Mouse (Mus musculus): ENCODE measurements at regions not wholly inside any gene's neighbourhood (a gene's known extent, or its start where the extent isn't known, plus 50 kb on each side); places are given as distances from the start of the nearest gene placed in this dataset.

GRCm38 (mm10) chr11:20442476-20442875 lies 100.6 kb upstream of the Sertad2 start:
- Histone ChIP-seq H3K36me3 (ENCODE audit: control insufficient read depth, insufficient read depth, low read length, poor library complexity, severe bottlenecking) (no peaks in the 10 kb centered on the region), H3K27ac (ENCODE audit: insufficient read depth, low read length) (no peak overlapping the region), H3K9ac (ENCODE audit: low read depth, poor library complexity, severe bottlenecking) (no peak overlapping the region), H3K9me3 (replicated peaks; ENCODE audit: control insufficient read depth, insufficient read depth, low read length, poor library complexity, severe bottlenecking) (no peaks in the 10 kb centered on the region; the same call in 1 of the 2 replicates), H3K4me1 (ENCODE audit: control insufficient read depth, insufficient read depth, low read length) (no peaks in the 10 kb centered on the region), H3K4me3 (ENCODE audit: low read depth, low read length) (no peak overlapping the region), H3K27me3 (ENCODE audit: control insufficient read depth, insufficient read depth, low read length, poor library complexity, severe bottlenecking) (no peaks in the 10 kb centered on the region)
- TF ChIP-seq CTCF (IDR thresholded peaks at IDR 0.05; ENCODE audit: low read depth, low read length) = no peak
- TF ChIP-seq EP300 (IDR thresholded peaks at IDR 0.05; ENCODE audit: insufficient read depth, low read depth, low read length) = no peak
- TF ChIP-seq POLR2A (IDR thresholded peaks at IDR 0.05; ENCODE audit: insufficient read depth, low read length) = no peak

- Histone ChIP-seq H3K4me1 (ENCODE audit: control insufficient read depth, insufficient read depth, low read length) (no peaks in the 10 kb centered on the region), H3K27ac (ENCODE audit: insufficient read depth, low read length) (no peak overlapping the region), H3K4me3 (ENCODE audit: low read depth, low read length) (no peak overlapping the region; the same call in 1 of the 2 replicates), H3K9me3 (replicated peaks; ENCODE audit: control insufficient read depth, insufficient read depth, low read length, poor library complexity, severe bottlenecking) (no peaks in the 10 kb centered on the region; the same call in 1 of the 2 replicates), H3K27me3 (ENCODE audit: control insufficient read depth, insufficient read depth, low read length, poor library complexity, severe bottlenecking) (no peaks in the 10 kb centered on the region), H3K36me3 (ENCODE audit: control insufficient read depth, insufficient read depth, low read length, poor library complexity, severe bottlenecking) (no peaks in the 10 kb centered on the region), H3K9ac (ENCODE audit: low read depth, poor library complexity, severe bottlenecking) (no peak overlapping the region)
- no peak for TF ChIP-seq POLR2A (IDR thresholded peaks at IDR 0.05; ENCODE audit: insufficient read depth, low read length)
- TF ChIP-seq CTCF (IDR thresholded peaks at IDR 0.05; ENCODE audit: low read depth, low read length) = no peak
- no peak for TF ChIP-seq EP300 (IDR thresholded peaks at IDR 0.05; ENCODE audit: insufficient read depth, low read depth, low read length)
Measured at GRCm38 (mm10) chr11:20445061-20445902, 97.8 kb upstream of the Sertad2 start.

- no peaks in the 10 kb centered on the region for H3K36me3 ChIP-seq (ENCODE audit: control insufficient read depth, insufficient read depth, low read length, poor library complexity, severe bottlenecking)
- no peaks in the 10 kb centered on the region for H3K4me1 ChIP-seq (ENCODE audit: control insufficient read depth, insufficient read depth, low read length)
- H3K27me3 ChIP-seq (ENCODE audit: control insufficient read depth, insufficient read depth, low read length, poor library complexity, severe bottlenecking) = no peaks in the 10 kb centered on the region
- H3K27ac ChIP-seq (ENCODE audit: insufficient read depth, low read length) = no peak overlapping the region
- TF ChIP-seq EP300 (IDR thresholded peaks at IDR 0.05; ENCODE audit: insufficient read depth, low read depth, low read length) = no peak
- peak; percentile 91 for TF ChIP-seq CTCF (IDR thresholded peaks at IDR 0.05; ENCODE audit: low read depth, low read length)
- no peak for TF ChIP-seq POLR2A (IDR thresholded peaks at IDR 0.05; ENCODE audit: insufficient read depth, low read length)
- H3K9ac ChIP-seq (ENCODE audit: low read depth, poor library complexity, severe bottlenecking) = no peak overlapping the region
- peak overlapping the region; percentile 15; the same call in 1 of the 2 replicates for H3K4me3 ChIP-seq (ENCODE audit: low read depth, low read length)
- H3K9me3 ChIP-seq (replicated peaks; ENCODE audit: control insufficient read depth, insufficient read depth, low read length, poor library complexity, severe bottlenecking) = no peaks in the 10 kb centered on the region; the same call in 1 of the 2 replicates
Measured at GRCm38 (mm10) chr11:20445903-20446264, 97.2 kb upstream of the Sertad2 start.

- Histone ChIP-seq H3K9me3 (replicated peaks; ENCODE audit: control insufficient read depth, insufficient read depth, low read length, poor library complexity, severe bottlenecking) (no peaks in the 10 kb centered on the region; the same call in 1 of the 2 replicates), H3K9ac (ENCODE audit: low read depth, poor library complexity, severe bottlenecking) (no peak overlapping the region), H3K27me3 (ENCODE audit: control insufficient read depth, insufficient read depth, low read length, poor library complexity, severe bottlenecking) (no peaks in the 10 kb centered on the region), H3K36me3 (ENCODE audit: control insufficient read depth, insufficient read depth, low read length, poor library complexity, severe bottlenecking) (no peaks in the 10 kb centered on the region), H3K4me3 (ENCODE audit: low read depth, low read length) (no peak overlapping the region), H3K4me1 (ENCODE audit: control insufficient read depth, insufficient read depth, low read length) (no peaks in the 10 kb centered on the region), H3K27ac (ENCODE audit: insufficient read depth, low read length) (no peak overlapping the region)
- TF ChIP-seq EP300 (IDR thresholded peaks at IDR 0.05; ENCODE audit: insufficient read depth, low read depth, low read length) = no peak
- TF ChIP-seq POLR2A (IDR thresholded peaks at IDR 0.05; ENCODE audit: insufficient read depth, low read length) = no peak
- TF ChIP-seq CTCF (IDR thresholded peaks at IDR 0.05; ENCODE audit: low read depth, low read length) = no peak
Measured at GRCm38 (mm10) chr11:20452901-20453300, 90.2 kb upstream of the Sertad2 start.

- Histone ChIP-seq H3K4me3 (ENCODE audit: low read depth, low read length) (no peak overlapping the region), H3K9me3 (replicated peaks; ENCODE audit: control insufficient read depth, insufficient read depth, low read length, poor library complexity, severe bottlenecking) (no peaks in the 10 kb centered on the region), H3K27me3 (ENCODE audit: control insufficient read depth, insufficient read depth, low read length, poor library complexity, severe bottlenecking) (no peaks in the 10 kb centered on the region), H3K36me3 (ENCODE audit: control insufficient read depth, insufficient read depth, low read length, poor library complexity, severe bottlenecking) (no peaks in the 10 kb centered on the region), H3K27ac (ENCODE audit: insufficient read depth, low read length) (no peak overlapping the region), H3K9ac (ENCODE audit: low read depth, poor library complexity, severe bottlenecking) (no peak overlapping the region), H3K4me1 (ENCODE audit: control insufficient read depth, insufficient read depth, low read length) (no peaks in the 10 kb centered on the region)
- TF ChIP-seq POLR2A (IDR thresholded peaks at IDR 0.05; ENCODE audit: insufficient read depth, low read length) = no peak
- TF ChIP-seq EP300 (IDR thresholded peaks at IDR 0.05; ENCODE audit: insufficient read depth, low read depth, low read length) = no peak
- TF ChIP-seq CTCF (IDR thresholded peaks at IDR 0.05; ENCODE audit: low read depth, low read length) = no peak
Measured at GRCm38 (mm10) chr11:20453786-20454185, 89.3 kb upstream of the Sertad2 start.
